Mouse (Mus musculus) cerebellum, postnatal 10 days (tissue): ENCODE data around the gene Olfr845.

Experiments used
- DNase-seq, 2 experiments: peaks; one replicate each; pipeline ENCODE4 v3.0.0; 2021; ENCODE audit warnings: mixed read lengths in 2 of 2

Gene Olfr845

DNA sequence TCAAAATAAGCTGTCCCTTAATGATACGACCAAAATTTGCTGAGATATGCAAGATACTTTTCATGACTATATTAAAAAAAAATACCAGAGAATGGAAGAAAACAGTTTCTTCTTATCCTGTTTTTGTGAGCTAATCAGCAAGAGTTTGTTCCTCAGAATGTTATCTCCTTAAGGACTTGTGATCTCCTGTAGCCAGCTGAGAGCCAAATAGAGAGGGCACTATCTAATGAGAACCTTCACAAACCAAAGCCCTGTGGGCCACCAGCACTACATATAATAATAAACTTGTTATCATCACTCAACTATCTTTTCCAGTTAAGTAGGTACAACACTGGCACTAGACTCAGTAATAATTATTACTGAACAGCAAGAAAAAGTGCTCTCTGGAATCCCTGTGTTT lies at the start of gene Olfr845:
Gene Olfr845 (plus strand): TSS at position 301 of the 400 bp plus-strand sequence.
- DNase-seq = no peak

GRCm38 (mm10) chr9:19316047-19316446 lies 20.2 kb upstream of the Olfr845 start, which contains the start of gene Olfr844:
TSS of gene Olfr844 (plus strand) at chr9:19316347.
- DNase-seq = no peak

GRCm38 (mm10) chr9:19363905-19364304 lies 27.6 kb downstream of the Olfr845 start, which contains the start of gene Olfr846:
TSS of gene Olfr846 (minus strand) at chr9:19364005.
- no peak for DNase-seq

DNA sequence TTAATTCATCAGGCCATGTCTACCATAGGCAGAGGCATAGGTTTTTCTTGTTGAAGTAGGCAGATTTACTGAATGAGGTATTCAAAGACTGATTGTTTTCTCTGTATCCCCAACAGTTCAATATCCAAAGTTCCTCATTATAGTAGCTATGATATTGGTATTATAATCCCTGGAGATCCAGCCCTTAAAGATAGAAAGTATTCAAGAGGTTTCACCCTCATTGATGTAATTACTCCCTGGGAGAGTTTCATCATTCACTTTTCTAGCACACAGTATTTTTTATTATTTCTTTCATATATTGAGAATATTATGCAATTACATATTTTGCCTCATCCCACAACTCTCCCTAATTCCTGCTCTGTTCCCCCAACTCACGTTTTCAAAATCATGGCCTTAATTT lies 42.3 kb downstream of the Olfr845 start, which contains the start of gene Olfr847:
Gene Olfr847 (minus strand): TSS at position 101 of the 400 bp plus-strand sequence.
- no peak for DNase-seq
